Mouse (Mus musculus) regulatory T cell (primary cell): ENCODE results near the gene Swsap1.

ENCODE experiments used
- in situ Hi-C: fragments of 300-600 bp; cut with MboI, MseI; formaldehyde crosslinking; loops from one replicate; pipeline ENCODE4 v1.15.1; 2025; ENCODE audit warnings: high pct_unique_total_duplicates

Gene Swsap1

DNA sequence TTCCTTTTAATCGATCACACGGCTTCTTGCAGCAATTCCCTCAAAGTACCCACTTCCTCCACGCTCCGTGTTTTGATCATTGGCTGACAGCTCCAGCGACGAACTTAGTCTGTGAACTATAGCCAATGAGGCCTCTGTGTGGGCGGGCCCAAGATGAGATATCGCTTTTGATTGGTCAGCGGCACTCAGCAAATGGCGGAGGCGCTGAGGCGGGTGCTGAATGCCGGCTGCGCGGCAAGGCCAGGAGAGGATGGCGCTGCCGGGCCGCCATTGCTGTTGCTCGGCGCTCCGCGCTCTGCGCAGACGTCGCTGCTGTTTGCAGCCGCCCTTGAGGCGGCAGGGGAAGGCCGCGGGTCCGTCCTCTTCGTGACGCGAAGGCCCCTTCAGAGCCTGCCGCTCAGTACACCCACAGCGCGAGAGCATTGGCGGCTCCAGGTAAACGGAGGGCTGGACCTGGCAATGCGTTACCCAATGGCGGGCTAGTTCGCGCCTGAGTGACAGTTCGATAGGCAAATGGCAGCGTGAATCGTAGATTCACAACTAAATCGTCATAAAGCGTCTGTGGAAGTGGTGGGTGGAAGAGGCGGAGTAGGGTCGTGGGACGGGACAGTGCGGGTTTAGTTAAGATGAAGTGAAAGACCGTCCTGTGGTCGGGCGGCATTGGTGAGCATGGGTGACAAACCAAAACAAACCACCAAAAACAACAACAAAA, at the start of gene Swsap1:
Gene Swsap1 (plus strand): TSS at position 186 of the 712 bp plus-strand sequence.
- in situ Hi-C loops = no loop called here

DNA sequence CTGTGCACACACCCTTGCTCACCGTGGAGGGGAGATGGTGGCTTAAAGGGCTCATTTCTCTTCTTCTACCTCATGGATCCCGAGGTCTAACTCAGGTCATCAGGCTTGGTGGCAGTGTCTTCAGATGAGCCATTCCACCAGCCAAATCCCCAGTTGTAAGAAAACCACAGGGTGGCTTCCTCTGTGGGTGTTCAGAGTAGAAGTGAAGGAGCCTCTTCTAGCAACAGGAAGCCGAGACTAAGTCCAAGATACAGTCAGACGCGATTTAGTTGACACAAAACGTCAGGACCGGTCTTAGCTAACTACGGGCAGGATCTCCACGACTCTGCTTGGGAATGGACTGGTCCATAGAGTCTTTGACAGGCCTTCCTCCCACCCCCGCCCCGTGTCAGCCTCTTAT, 47.3 kb upstream of the Swsap1 start:
- in situ Hi-C loops = no loop called here

DNA sequence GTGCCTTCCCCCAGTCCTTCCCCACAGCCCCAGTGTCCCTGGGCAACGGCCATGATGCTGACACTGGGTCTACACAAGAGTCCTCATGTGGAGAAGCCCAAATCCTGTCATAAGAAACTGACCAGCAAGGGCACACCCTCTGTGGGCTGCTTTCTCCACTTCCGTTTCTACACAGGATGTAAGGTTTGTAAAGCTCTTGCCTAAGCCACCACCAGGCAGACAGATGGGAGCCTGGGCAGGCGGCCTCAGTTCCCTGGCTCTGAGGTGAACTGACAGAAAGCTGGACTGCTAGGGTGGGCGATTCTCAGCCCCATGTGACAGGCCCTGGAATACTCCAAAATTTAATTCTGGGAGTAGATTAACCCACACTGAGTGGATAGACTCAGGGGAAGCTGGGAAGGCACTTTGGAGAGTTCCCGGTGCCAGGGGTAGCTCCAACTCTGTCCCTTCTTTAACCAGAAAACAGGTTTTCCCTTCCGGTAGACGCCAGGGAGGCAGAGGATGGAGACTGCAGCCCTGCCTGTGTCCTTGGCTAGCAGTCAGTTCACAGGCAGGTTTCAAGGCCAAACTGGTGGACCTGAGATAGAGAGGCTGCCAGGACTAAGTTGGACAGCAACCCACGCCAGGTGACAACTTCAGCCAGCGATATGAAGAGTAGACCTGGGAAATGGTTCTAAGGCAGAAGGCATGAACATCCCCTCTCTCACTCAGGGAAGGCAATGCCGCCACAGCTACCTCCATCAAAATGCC, 45.9 kb upstream of the Swsap1 start:
- in situ Hi-C loops = no loop called here

DNA sequence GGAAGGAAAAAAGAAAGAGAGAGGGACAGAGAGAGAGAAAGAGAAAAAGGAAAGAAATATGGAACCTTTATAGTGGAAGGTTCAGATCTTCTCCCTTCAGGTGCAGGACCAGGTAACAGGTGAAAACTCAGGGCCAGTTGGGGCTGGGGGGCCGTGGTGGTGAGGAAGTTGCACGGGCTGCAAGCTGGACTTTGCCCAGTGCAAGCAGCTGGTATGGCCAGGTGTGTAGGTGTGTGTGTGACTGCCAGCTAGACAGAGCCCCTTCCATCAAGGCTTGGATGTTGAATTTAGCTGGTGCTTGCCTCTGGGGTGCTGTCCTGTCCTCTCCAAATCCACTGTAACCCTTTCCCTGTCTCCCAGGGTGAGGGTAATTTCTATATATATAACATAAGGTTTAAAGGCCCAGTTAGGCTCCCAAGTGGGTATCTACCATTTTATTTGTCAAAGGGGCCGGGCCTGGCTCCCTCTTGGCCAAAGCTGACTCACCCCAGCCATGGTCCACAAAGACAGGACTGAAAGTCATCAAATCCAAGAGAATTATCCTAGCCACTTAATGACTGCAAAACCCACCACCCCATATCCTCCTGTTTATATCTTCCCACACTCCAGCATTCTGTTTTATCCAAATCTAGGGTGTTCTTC, 38.6 kb upstream of the Swsap1 start:
- in situ Hi-C loops = loop anchor here (5.0 kb wide), 1 partner anchor 85 kb away; the partner anchor contains the start of genes Ccdc151 and Prkcsh

DNA sequence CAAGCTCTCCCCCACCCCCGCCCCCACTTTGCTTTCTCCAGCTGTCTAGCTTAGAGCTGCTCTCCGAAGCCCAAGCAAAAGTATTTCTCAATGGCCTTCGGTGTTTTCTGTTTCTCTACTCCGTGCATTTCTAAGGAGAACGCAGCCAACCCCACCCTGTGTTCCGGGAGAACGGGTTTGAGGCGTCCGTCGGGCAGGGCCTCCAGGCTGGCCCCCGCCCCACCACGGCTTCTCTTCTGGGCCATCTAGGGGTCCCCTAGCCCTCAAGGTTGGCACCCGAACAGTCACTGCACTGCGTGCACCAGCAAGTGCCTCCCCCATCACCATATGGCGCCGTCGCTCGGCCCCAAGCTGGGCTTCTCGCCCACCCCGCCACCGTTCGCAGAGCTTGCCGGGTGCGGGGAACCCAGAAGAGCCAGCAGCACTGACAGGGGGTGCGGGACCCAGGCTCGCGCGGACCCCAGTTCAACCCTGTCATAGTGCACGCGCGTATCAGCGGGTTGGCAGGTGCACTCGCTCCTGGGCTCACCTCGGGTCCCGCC, 38.0 kb upstream of the Swsap1 start:
- in situ Hi-C loops = loop anchor here (5.0 kb wide), 1 partner anchor 85 kb away; the partner anchor contains the start of genes Ccdc151 and Prkcsh

DNA sequence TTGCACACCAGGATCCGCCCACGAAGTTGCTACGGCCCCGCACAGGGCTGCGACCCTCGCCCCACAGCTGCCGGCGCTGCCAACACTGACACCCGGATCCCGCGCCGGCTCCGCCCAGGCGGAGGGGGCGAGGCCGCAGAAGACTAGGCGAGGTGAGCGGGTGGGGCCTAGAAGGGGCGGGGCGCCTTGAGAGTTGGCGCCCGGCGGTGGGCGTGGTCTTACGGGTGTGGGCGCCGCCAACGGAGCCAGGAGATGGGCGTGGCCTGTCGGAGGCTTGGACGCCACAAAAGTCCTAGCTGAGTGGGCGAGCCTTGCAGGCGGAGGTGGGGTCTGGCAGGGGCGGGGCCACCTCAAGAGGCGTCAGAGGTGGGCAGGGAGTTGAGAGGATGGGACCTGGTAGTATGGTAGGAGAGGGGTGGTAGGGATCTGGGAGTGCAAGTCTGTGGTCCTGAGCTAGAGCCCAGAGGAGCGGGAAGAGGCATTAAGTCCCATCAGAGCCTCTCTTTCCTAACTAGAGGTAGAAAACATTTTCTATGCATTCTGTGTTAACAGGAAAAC, 37.4 kb upstream of the Swsap1 start, which contains the start of gene Rab3d:
Gene Rab3d (minus strand): TSS at position 158 of the 558 bp plus-strand sequence.
- in situ Hi-C loops = loop anchor here (5.0 kb wide), 1 partner anchor 84 kb away; the partner anchor contains the start of genes Ccdc151 and Prkcsh

DNA sequence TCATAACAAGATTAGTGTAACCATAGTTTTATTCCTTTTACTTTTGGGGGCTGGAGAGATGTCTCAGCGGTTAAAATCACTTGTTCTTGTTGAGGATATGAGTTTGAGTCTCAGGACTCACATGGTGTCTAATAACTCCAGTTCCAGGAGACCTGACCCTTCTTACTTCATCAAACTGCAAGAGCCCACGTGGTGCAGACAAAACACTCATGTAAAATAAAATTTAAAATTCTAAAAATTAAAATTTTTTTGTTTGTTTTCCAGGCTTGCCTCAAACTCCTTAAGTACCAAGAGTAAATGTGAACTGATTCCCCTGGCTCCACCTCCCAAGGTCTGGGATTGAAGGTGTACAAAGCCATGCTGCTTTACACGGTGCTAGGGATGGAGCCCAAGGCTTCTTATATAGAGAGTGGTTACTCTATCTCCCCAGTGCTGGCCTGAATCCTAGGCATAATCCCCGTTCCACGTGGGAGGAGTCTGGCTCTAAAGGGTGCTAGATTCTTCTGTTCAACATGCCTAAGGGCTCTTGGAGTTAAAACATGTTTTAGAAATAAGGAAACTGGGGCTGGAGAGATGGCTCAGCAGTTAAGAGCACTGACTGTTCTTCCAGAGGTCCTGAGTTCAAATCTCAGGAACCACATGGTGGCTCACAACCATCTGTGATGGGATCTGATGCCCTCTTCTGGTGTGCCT, 36.7 kb upstream of the Swsap1 start:
- in situ Hi-C loops = loop anchor here (5.0 kb wide), 1 partner anchor 83 kb away; the partner anchor contains the start of genes Ccdc151 and Prkcsh

DNA sequence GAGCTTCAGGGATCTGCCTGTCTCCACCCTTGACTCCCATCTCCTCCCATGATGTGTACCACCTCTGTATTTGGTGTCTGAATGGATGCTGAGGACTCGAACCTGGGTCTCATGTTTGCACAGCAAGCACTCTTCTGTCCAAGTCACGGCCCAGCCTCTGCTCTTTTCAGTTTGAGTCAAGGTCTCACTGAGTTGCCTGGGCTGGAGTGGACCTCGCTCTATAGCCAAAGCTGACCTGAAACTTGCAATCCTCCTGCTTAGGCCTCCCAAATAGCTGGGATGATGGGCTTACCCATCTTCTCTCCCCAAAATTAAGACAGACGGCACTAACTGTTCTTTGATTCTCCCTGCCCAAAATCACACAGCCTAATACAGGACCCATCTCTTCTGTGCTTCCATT, 32.5 kb upstream of the Swsap1 start:
- in situ Hi-C loops = no loop called here

DNA sequence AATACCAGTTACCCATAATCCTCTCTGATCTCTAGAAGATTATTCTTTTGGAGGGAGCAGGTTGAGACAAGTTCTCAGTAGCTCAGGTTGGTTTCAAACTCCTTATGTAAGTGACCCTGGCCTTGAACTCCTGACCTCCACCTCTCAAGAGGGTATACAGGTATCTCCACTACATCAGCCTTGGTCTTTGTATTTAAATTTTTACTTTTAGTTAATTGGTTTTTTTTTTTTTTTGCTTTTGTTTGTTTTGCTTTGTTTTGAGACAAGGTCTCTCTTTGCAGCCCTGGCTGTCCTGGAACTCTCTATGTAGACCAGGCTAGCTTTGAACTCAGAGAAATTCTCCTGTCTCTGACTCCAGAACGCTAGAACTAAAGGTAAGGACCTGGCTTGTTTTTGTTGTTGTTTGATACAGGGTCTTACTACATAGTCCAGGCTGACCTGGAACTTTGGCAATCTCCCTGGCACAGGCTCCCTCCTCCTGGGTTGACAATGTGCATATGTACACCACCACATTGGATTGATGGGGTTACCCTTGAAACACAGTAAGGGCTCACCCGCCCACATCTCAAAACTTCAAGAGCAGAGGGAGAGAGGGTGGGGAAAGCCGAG, 32.0 kb upstream of the Swsap1 start:
- in situ Hi-C loops = no loop called here

DNA sequence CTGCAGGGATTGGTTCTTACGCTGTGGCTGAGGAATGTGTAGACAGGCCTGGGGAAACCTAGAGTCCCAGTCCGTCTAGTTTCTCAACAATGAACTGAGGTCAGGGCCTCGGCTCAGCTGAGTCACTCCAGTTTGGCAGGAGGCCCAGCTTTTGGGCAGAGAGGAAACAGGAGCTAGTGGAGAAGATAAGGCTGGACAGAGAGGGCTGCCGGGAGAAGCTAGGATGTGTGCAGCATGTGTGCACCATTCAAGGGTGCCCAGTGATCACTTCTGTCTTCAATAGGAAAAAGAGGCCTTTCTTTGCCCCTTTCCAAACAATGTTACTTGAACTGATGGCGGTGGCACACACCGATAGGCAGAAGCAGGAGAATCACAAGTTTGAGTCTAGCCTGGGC, 31.5 kb upstream of the Swsap1 start:
- in situ Hi-C loops = no loop called here

DNA sequence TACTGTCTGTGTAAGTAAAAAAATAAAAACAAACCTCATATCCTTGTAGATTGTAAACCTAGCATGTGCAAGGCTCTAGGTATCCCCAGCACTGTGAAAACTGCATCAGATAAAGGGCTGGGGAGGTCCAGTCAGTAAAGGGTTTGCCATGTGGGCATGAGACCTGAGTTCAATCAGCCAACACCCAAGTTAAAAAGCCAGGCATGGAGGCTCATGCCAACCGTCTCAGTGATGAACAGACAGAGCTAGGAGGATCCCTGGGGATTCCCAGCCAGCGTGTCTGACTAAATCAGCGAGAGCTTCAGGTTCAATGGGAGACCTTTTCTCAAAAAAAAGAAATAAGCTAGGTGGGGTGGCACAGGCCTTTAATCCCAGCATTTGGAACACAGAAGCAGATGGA, 30.5 kb upstream of the Swsap1 start:
- in situ Hi-C loops = no loop called here

DNA sequence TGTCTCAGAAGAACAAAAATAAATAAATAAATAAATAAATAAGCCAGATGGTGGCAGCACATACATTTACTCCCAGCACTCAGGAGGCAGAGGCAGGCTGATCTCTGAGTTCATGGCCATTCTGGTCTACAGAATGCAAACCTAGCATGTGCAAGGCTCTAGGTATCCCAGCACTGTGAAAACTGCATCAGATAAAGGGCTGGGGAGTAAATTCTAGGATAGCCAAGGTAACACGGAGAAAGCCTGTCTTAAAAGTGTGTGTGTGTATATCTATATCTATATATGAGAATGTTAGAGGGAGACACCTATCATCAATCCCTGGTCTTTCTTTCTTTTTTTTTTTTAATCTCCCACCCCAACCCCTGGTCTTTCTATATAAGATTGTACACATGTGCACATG, 30.0 kb upstream of the Swsap1 start:
- in situ Hi-C loops = no loop called here

DNA sequence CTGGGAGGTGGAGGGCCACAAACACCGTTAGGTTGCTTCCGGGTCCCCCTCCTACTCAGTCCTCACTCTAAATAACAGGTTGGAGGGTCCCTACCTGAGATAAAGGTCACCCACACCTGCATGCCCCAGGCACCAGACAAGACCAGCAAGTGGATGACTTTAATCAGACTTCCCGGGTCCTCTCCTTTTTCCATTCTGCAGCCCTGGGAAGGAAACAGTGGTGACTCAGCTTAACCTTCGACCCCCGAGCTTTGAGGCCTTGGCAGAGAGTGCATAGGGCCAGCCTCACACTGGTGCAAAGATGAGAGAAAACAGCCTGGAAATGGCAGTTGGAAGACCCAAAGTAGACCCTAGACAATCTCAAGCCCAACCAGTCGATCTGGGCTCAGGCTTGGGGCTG, 29.4 kb upstream of the Swsap1 start:
- in situ Hi-C loops = no loop called here

DNA sequence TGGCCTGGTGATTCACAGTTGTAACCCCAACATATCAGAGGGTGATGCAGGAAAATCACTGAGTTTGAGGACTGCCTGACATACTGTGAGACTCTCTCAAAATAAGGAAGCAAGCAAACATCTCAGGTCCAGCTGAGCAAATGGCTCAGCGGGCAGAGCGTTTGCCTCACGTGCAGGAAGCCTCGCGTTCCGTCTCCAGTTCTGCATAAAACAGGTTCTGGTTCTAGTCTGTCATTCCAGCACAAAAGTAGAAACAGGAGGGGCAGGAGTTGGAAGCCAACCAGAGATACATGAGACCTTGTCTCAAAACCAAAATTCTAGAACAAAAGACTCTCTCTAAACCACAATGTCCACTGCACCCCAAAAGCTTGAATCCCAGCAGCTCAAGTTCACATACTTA, 28.8 kb upstream of the Swsap1 start:
- in situ Hi-C loops = no loop called here

DNA sequence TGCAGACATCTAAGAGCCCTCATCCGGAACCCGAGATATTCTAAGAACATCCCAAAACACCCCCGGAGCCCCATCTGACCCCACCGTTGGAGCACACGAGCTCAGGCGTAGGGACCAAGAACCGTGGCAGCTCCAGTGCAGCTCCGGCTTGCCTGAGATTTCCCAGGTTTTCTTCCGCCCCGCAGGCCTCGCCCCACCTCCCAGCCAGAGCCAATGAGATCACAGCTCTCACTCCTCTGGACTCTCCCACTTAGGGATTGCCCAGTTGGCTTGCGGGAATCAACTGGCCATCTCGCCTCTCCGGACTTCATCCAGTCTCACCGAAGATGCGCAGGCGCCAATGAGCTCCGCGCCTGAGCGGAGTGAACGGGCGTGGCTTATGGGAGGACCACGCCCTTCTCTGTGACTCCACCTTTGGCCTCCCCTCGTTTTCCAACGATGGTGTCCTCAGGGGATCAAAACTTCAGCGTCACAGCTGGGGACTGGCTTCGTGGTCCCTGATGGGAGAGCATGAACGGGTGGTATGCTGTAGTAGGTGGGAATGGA, 28.3 kb upstream of the Swsap1 start, which contains the start of the genes Ccdc159 and Tmem205:
Gene Ccdc159 (plus strand): TSS at position 264 of the 546 bp plus-strand sequence.
Gene Tmem205 (minus strand): TSS at position 349 of the 546 bp plus-strand sequence.
- in situ Hi-C loops = no loop called here

DNA sequence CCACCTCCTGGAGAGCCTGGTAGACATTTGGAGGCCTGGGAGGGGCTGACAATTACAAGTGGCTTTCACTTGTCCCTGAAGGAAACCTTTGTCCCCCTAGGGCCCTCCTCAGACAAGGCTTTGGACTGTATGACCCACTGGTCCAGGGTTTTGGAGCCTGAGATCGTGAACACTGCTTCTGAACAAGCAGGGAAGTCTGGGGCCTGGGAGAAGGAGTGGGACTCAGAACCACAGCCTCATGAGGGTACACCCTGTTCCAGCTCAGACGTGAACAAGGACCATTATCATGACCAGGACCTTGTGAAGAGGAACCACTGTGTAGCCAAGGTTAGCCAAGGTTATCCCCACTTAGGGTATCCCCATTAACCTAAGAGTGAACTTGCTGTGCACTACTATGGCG, 26.3 kb upstream of the Swsap1 start:
- in situ Hi-C loops = no loop called here

DNA sequence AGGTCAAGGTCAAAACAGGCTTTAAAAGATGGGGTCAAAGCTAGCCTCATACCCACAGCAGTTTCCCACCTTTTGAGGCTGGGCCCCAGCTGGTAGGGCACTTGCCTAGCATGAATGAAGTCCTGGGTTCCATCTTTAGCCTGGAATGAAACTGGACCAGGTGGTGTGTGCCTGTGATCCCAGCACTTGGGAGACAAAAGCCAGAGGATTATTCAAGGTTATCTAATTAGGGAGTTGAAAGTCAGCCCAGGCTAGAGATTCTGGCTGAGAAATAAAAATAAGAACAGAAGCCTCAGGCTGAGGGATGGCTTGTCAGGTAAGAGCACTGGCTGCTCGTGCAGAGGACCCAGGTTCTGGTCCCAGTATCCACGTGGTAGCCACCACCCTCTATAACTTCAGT, 23.5 kb upstream of the Swsap1 start:
- in situ Hi-C loops = no loop called here

DNA sequence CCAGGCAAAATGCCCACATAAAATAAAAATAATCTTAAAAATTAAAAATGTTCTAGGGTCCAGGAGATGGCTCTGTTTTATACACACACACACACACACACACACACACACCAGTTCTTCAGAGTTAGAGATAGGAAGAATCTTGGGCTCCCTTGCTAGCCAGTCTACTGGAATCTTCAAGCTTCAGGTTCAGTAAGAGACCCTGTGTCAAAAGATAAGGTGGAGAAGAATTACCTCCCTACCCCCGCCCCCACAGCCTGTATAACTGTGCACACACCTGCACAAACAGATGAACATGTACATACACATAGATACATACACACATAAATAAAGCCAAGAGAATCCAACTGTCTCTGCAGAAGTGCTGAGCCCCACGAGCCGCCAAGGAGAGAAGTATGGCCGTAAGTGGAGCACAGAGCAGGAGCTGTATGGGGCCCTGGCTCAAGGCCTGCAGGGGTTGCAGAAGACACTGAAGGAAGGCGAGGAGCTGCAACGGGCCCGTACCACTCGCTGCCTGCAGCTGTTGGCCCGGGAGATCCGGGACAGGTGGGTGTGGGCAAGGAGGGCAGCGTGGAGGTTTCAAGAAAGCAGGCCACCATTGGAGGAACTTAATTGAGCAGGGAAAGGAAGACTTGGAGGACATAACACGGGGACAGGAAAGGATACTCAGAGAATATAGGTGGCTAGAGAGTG, 23.0 kb upstream of the Swsap1 start:
- in situ Hi-C loops = no loop called here

DNA sequence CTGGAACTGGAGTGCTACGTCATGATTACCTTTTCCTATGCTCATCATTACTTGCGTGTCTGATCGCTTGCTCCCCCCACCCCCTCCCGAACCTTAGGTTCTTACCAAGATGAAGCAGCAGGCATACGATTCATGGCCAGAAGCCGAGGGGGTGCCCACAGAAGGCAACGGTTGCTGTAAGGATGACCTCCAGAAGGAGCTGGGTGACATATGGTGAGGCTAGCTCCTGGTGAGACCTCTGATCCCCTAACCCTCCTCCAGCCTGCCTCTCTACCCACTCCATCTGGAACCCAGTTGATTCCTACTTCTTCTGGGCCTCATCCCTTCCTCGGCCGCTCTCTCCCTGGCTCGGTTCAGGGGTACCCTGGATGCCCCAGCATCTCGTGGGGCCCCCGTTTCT, 21.5 kb upstream of the Swsap1 start:
- in situ Hi-C loops = no loop called here
